8 mouse cellular contexts compared by ENCODE assay signal in the genomic region with DNA sequence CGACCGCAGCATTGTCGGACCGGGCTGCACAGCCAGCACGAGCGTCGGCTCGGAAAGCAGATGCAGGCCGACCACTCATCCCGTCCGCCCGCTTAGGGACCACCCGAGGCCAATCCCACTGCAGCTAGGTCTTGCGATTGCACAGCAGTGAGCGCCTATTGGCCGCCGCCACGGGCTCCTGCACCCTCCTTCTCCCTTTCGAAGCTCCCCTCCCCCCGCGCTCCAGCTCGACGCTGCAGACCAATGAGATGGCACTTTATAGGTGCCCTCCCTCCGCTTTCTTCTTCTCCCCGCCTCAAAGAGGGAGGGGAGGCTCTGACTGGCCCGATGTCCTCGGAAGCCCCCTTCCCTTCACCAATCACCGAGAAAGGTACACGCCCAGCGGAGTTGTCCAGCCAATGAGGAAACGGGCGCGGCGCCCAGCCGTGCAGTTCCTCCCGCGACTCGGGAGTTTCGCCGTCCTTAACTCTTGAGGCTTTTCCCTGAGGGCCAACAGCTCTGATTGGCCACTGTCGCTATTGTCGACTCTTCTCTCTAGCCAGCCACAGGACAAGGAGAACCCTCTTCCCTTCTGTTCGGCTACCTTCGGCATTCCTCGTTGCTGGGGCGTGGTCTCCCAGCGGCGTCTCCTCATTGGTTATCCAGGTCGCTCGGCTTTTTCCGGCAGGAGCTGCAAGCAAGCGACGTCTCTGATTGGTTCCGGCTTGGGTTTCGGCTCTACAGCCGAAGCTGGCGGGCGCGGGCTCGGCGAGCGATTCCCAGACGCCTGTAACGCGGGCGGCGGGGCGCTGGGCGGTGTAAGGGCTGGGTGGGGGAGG. TPM values are rescaled to one million over a fixed set of nuclear protein-coding genes. Genes with fewer than 3 reads are reported as not detected.
DNase-seq lines count a peak whose midpoint lies in the region; ATAC-seq lines count a peak whose summit lies in the region.

Gene Gsk3b, plus strand, starts transcription at position 373 of the 818 bp plus-strand sequence.

- peak within 1 kb of the TSS; percentile 89 for H3K4me3 ChIP-seq in hindbrain, embryonic 12.5 days

- DNase-seq in NIH3T3 (ENCODE audit: low read depth) = peak; percentile 98
- peak; percentile 99 to 100 for DNase-seq in cerebellum, postnatal 10 days
- DNase-seq in frontal cortex, postnatal 10 days (ENCODE audit: low spot score in 2 of 2) = peak; percentile 100
- DNase-seq in layer of hippocampus, postnatal 14 days (ENCODE audit: low spot score in 2 of 2) = peak; percentile 100
- DNase-seq in lung, postnatal 14 days = peak; percentile 98
- peak; percentile 98 for DNase-seq in retina, adult 2 months (ENCODE audit: low read depth, low spot score)
- DNase-seq in thymus, postnatal 36 days = peak; percentile 97 to 100

- H3K27me3 ChIP-seq in hindbrain, embryonic 12.5 days = no peaks in the 10 kb centered on the region

- peak; percentile 94 for ATAC-seq in hindbrain, embryonic 12.5 days (ENCODE audit: low FRiP score)

- peaks cover 14% of the 10 kb centered on the region for H3K4me1 ChIP-seq in hindbrain, embryonic 12.5 days

- peak within 1 kb of the TSS; percentile 90 for H3K4me2 ChIP-seq in hindbrain, embryonic 12.5 days (replicated peaks)

- WGBS in hindbrain, embryonic 12.5 days = under 1% methylated on average over 62 of the region's 69 CpGs

- H3K36me3 ChIP-seq in hindbrain, embryonic 12.5 days = no peaks in the 10 kb centered on the region

- no peaks in the 10 kb centered on the region for H3K9me3 ChIP-seq in hindbrain, embryonic 12.5 days (replicated peaks)

- H3K9ac ChIP-seq in hindbrain, embryonic 12.5 days = peak within 1 kb of the TSS; percentile 98

- peak within 1 kb of the TSS; percentile 100 for H3K27ac ChIP-seq in hindbrain, embryonic 12.5 days

RNA-seq across cellular contexts. Expression of gene Gsk3b, which starts in this region (rescaled TPM):
- polyA plus RNA-seq in hindbrain, embryonic 12.5 days (2016; fragmentation: Nextera tagmentation; extraction: Ambion mirVana) = 139 and 145 TPM in 2 replicates
- 100 to 1,000 TPM; 189 to 199 TPM for total RNA-seq in layer of hippocampus, postnatal 14 days (2021)

Comparison
In these comparisons a context has a peak if more than half of its experiments do, and no peak if none do; other contexts are left out.
1. Peak in every context shown above with its lines: DNase-seq, ATAC-seq, H3K4me3 ChIP-seq and H3K27ac ChIP-seq.